ENCODE assay signal across 26 mouse cellular contexts in the genomic region with DNA sequence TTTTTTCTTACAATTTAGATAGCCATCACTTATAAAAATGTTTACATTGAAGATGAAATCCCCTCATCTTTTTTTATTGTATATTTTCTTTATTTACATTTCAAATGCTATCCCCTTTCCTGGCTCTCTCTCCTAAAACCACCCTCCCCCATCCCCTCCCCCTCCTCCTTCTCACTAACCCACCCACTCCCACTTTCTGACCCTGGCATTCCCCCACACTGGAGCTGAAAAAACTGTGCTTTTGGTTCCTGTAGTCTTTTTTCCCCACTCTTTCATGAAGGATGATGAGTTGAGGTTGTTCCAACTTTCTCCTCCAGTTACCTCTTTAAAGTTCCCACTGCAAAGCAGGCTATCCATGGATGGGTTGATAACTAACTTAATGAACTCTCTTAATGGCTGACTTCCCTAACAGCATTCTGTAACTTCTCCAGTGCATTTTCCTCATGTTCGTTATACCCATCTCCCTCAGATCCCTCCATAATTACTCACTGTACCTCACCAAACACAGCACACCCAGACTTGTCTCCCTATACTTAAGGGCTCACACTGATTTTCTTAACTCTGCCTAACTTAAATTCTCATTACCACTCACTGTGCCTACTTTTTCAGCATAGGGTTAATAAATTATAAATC.
DNase-seq lines count a peak whose midpoint lies in the region; ATAC-seq and TF ChIP-seq lines count a peak whose summit lies in the region.
"Had no signal": no experiment of that assay in that cellular context is flagged by ENCODE, and none has a peak within 500 bp of the region (broad histone marks: within the 10 kb centered on the region; RNA-seq: fewer than 3 reads in every experiment).

No protein-coding gene starts in this region.

- no peak overlapping the region for H3K9ac ChIP-seq in heart, embryonic 15.5 days
- no peak overlapping the region for H3K9ac ChIP-seq in liver, postnatal 0 days (replicated peaks)
- no peak overlapping the region for H3K9ac ChIP-seq in kidney, postnatal 0 days (ENCODE audit: low read depth, low read length)
- H3K9ac ChIP-seq: embryonic facial prominence, embryonic 12.5 days; hindbrain, embryonic 12.5 days; limb, embryonic 12.5 days; midbrain, embryonic 12.5 days; neural tube, embryonic 12.5 days; stomach, embryonic 15.5 days had no signal

- H3K4me1 ChIP-seq in heart, embryonic 15.5 days (replicated peaks) = no peaks in the 10 kb centered on the region
- H3K4me1 ChIP-seq in liver, postnatal 0 days (ENCODE audit: insufficient read depth) = no peaks in the 10 kb centered on the region
- 0 out of 2 replicates have a peak, but pooled peaks cover under 1% of the 10 kb centered on the region for H3K4me1 ChIP-seq in kidney, postnatal 0 days (replicated peaks; ENCODE audit: insufficient read depth, low read length)
- H3K4me1 ChIP-seq: embryonic facial prominence, embryonic 12.5 days; hindbrain, embryonic 12.5 days; limb, embryonic 12.5 days; megakaryocyte, embryonic 14.5 days; midbrain, embryonic 12.5 days; neural tube, embryonic 12.5 days; stomach, embryonic 15.5 days had no signal

- TF ChIP-seq CTCF in liver, postnatal 0 days (IDR thresholded peaks at IDR 0.05; ENCODE audit: low read depth) = no peak
- TF ChIP-seq CTCF in kidney, postnatal 0 days (IDR thresholded peaks at IDR 0.05; ENCODE audit: low read depth) = no peak

- H3K4me2 ChIP-seq in heart, embryonic 15.5 days = no peak overlapping the region
- H3K4me2 ChIP-seq in liver, postnatal 0 days (ENCODE audit: low read depth, low read length) = no peak overlapping the region
- no peak overlapping the region for H3K4me2 ChIP-seq in kidney, postnatal 0 days (ENCODE audit: low read length)
- H3K4me2 ChIP-seq: embryonic facial prominence, embryonic 12.5 days; hindbrain, embryonic 12.5 days; limb, embryonic 12.5 days; liver, embryonic 11.5 days; midbrain, embryonic 12.5 days; neural tube, embryonic 12.5 days; stomach, embryonic 15.5 days had no signal

- WGBS in heart, embryonic 15.5 days = 53% methylated on average over 1 of the region's 1 CpGs
- 66% methylated on average over 1 of the region's 1 CpGs for WGBS in liver, postnatal 0 days (ENCODE audit: insufficient replicate concordance)
- 26% methylated on average over 1 of the region's 1 CpGs for WGBS in kidney, postnatal 0 days

- H3K27ac ChIP-seq in heart, embryonic 15.5 days = peak overlapping the region; percentile 10
- H3K27ac ChIP-seq in liver, postnatal 0 days (ENCODE audit: low read depth) = no peak overlapping the region
- 0 out of 2 replicates have a peak overlapping the region, but pooled peaks have one; percentile 36 for H3K27ac ChIP-seq in kidney, postnatal 0 days
- H3K27ac ChIP-seq: embryonic facial prominence, embryonic 12.5 days; hindbrain, embryonic 12.5 days; hindbrain, postnatal 0 days; limb, embryonic 12.5 days; midbrain, embryonic 12.5 days; neural tube, embryonic 12.5 days; stomach, embryonic 15.5 days had no signal

- no peaks in the 10 kb centered on the region for H3K27me3 ChIP-seq in heart, embryonic 15.5 days
- H3K27me3 ChIP-seq in liver, postnatal 0 days (ENCODE audit: insufficient read depth, low read length) = no peaks in the 10 kb centered on the region
- H3K27me3 ChIP-seq in kidney, postnatal 0 days (ENCODE audit: insufficient read depth, low read length) = no peaks in the 10 kb centered on the region
- H3K27me3 ChIP-seq: embryonic facial prominence, embryonic 12.5 days; hindbrain, embryonic 12.5 days; limb, embryonic 12.5 days; megakaryocyte, embryonic 14.5 days; midbrain, embryonic 12.5 days; neural tube, embryonic 12.5 days; stomach, embryonic 15.5 days had no signal

- no peak for ATAC-seq in heart, embryonic 15.5 days (replicated peaks; ENCODE audit: insufficient number of reproducible peaks, insufficient read depth, low FRiP score, low read depth)
- no peak for ATAC-seq in liver, postnatal 0 days
- peak; percentile 72 for ATAC-seq in kidney, postnatal 0 days (replicated peaks; ENCODE audit: low FRiP score, low read depth)
- ATAC-seq: forebrain, embryonic 14.5 days; hindbrain, postnatal 0 days had no signal

- no peaks in the 10 kb centered on the region for H3K9me3 ChIP-seq in heart, embryonic 15.5 days (replicated peaks)
- H3K9me3 ChIP-seq in liver, postnatal 0 days (ENCODE audit: low read length) = no peaks in the 10 kb centered on the region
- H3K9me3 ChIP-seq in kidney, postnatal 0 days (replicated peaks; ENCODE audit: low read length) = no peaks in the 10 kb centered on the region
- H3K9me3 ChIP-seq: embryonic facial prominence, embryonic 12.5 days; hindbrain, embryonic 12.5 days; limb, embryonic 12.5 days; midbrain, embryonic 12.5 days; neural tube, embryonic 12.5 days; stomach, embryonic 15.5 days had no signal

- DNase-seq in heart, adult 9 months (ENCODE audit: low spot score in 2 of 2) = no peak
- peak; percentile 3 for DNase-seq in liver
- DNase-seq in liver, postnatal 0 days = no peak
- peak; percentile 73 for DNase-seq in kidney, adult 9 months
- peak; percentile 21 for DNase-seq in kidney, postnatal 0 days (ENCODE audit: low spot score)
- DNase-seq in spleen, postnatal 14 days (ENCODE audit: low spot score in 2 of 2) = no peak
- DNase-seq: adrenal gland, postnatal 14 days; cerebellum, adult 11 months; cerebellum, adult 9-10 months; cerebellum, postnatal 36 days; gastrocnemius, postnatal 25 days; heart, adult 11 months; heart, postnatal 36 days; lung, postnatal 36 days had no signal

- no peak for TF ChIP-seq EP300 in liver, postnatal 0 days (IDR thresholded peaks at IDR 0.05; ENCODE audit: low read depth)

- H3K4me3 ChIP-seq in heart, embryonic 15.5 days = no peak overlapping the region
- H3K4me3 ChIP-seq in liver, postnatal 0 days (ENCODE audit: low read depth, low read length) = no peak overlapping the region
- H3K4me3 ChIP-seq in kidney, postnatal 0 days (replicated peaks; ENCODE audit: low read depth, low read length) = no peak overlapping the region
- H3K4me3 ChIP-seq: embryonic facial prominence, embryonic 12.5 days; hindbrain, embryonic 12.5 days; limb, embryonic 12.5 days; megakaryocyte, embryonic 14.5 days; midbrain, embryonic 12.5 days; myocyte; neural tube, embryonic 12.5 days; stomach, embryonic 15.5 days had no signal

- no peaks in the 10 kb centered on the region for H3K36me3 ChIP-seq in heart, embryonic 15.5 days
- H3K36me3 ChIP-seq in liver, postnatal 0 days (replicated peaks; ENCODE audit: insufficient read depth, low read length) = no peaks in the 10 kb centered on the region
- H3K36me3 ChIP-seq in kidney, postnatal 0 days (ENCODE audit: insufficient read depth, low read length) = no peaks in the 10 kb centered on the region
- H3K36me3 ChIP-seq: embryonic facial prominence, embryonic 12.5 days; hindbrain, embryonic 12.5 days; limb, embryonic 12.5 days; midbrain, embryonic 12.5 days; neural tube, embryonic 12.5 days; stomach, embryonic 15.5 days had no signal

Comparison
In these comparisons a context has a peak if more than half of its experiments do, and no peak if none do; other contexts are left out.
1. DNase-seq: peak in liver (single experiment), kidney, adult 9 months (single experiment) and kidney, postnatal 0 days (single experiment); none in heart, adult 9 months (0 of 2), liver, postnatal 0 days (single experiment) and spleen, postnatal 14 days (0 of 2).